Mouse (Mus musculus) brain, embryonic 14.5 days (tissue): ENCODE measurements around the gene Rasgef1b. TPM values are rescaled to one million over a fixed set of nuclear protein-coding genes. Genes with fewer than 3 reads are reported as not detected.

ENCODE experiments used
- DNase-seq: peaks from one replicate; pipeline ENCODE4 v3.0.0-alpha.2; 2011; ENCODE audit warnings: low read depth
- CTCF ChIP-seq: fragments of 200-500 bp; IDR thresholded peaks from 2 replicates; pipeline ENCODE4 v1.5.1; 2012; ENCODE audit warnings: inconsistent platforms, mild to moderate bottlenecking, moderate library complexity, borderline replicate concordance; ENCODE audit not compliant: insufficient read depth, insufficient read length; ENCODE audit errors: extremely low read depth
- POLR2A ChIP-seq: fragments of 200-500 bp; IDR thresholded peaks from 2 replicates; pipeline ENCODE4 v1.6.1; 2012; ENCODE audit warnings: mild to moderate bottlenecking, inconsistent platforms, borderline replicate concordance; ENCODE audit not compliant: poor library complexity, insufficient read depth, insufficient read length, severe bottlenecking; ENCODE audit errors: extremely low read depth
- polyA plus RNA-seq: library from polyadenylated mRNA; depleted of rRNA; stranded (reverse); fragments of >200 nt; gene quantifications from 2 replicates; pipeline ENCODE4 v1.2.3, GENCODE M21; 2012

Rasgef1b gene
- polyA plus RNA-seq, 1 experiment = 37.4 TPM

- DNase-seq = peak; percentile 72
- TF ChIP-seq POLR2A (no peak), CTCF (no peak)
Measured at GRCm38 (mm10) chr5:99694712-99695360, 34.0 kb downstream of the Rasgef1b start.

- no peak for DNase-seq
- TF ChIP-seq CTCF (no peak), POLR2A (no peak)
Measured at GRCm38 (mm10) chr5:99689909-99690308, 39.0 kb downstream of the Rasgef1b start.

GRCm38 (mm10) chr5:99687894-99688293 lies 41.0 kb downstream of the Rasgef1b start:
- peak; percentile 58 for DNase-seq
- TF ChIP-seq POLR2A (no peak), CTCF (no peak)

- DNase-seq = no peak
- TF ChIP-seq CTCF (no peak), POLR2A (no peak)
Measured at GRCm38 (mm10) chr5:99684023-99684422, 44.8 kb downstream of the Rasgef1b start.

DNA sequence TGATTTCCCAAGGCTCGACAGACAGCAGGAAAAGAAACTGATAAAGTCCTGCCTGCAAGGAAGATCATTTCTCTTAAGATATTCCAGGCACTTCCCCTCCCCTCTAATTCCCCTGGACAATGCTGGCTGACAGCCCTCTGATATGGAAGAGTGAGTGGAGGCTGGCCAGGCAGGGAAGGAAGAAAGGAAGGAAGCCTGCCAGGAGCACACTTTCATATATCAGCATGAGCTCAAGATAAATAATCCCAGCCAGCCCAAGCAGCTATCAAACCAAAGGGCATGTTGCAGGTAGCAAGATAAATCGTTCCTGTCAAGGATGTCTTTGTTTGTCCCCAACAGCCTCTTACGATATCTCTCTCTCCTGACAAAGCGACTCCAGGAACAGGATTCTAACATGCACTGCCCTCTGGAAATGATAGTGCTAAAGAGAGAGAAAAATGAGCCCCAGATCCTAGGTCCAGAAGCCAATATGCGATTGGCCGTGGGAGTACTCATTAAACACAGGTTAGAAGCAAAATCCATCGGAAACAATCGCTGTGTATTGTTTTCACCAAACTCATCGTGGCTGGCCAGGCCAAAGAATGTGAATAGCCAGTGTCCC lies 58.8 kb downstream of the Rasgef1b start:
- TF ChIP-seq CTCF (no peak), POLR2A (no peak)
- peak; percentile 58 for DNase-seq

DNA sequence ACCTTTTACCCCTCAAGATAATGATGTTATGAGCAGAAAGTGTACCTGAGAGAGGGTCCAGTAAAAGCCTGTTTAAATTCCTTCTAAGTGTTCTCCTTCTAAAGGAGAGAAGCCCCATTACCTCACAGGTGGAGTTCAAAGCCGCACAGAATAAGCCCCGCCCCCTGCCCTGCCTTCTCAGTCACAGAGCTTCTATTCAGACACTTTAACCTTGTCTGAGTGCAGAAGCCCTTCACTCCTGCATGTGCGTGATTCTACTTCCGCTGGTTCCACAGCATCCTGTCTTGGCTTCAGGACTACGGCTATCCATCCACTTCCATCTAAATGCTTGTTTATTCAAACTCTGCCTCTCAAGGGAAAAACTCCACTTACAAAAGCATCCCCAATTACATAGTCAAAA lies 72.8 kb downstream of the Rasgef1b start:
- no peak for DNase-seq

GRCm38 (mm10) chr5:99652931-99653330 lies 75.9 kb downstream of the Rasgef1b start:
- TF ChIP-seq POLR2A = no peak
- no peak for TF ChIP-seq CTCF
- no peak for DNase-seq

More for the DNA sequence above, 72.8 kb downstream of the Rasgef1b start:
- no peak for TF ChIP-seq POLR2A
- TF ChIP-seq CTCF = no peak

- TF ChIP-seq POLR2A = no peak
- TF ChIP-seq CTCF = no peak
- DNase-seq = no peak
Measured at GRCm38 (mm10) chr5:99641407-99641806, 87.5 kb downstream of the Rasgef1b start.

DNA sequence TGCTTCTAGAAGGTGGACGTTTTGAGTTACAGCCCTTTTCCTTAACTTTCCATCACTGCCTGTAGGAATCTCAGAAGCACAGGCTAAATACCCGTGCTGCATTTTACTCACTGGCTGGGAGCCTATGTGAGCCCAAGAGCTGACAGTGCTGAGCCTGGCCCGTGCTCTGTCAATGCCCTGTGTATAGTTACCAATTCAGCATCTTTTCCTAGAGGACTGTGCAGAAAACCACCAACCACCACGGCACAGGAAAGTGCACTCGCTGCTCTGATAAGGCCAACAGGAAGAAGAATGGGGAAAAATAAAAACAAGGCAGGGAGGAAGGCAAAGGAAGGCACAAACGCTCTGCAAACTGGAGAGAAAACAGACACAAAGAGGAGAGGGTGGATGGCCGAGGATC lies 92.3 kb downstream of the Rasgef1b start:
- no peak for TF ChIP-seq CTCF
- no peak for TF ChIP-seq POLR2A
- no peak for DNase-seq

GRCm38 (mm10) chr5:99634010-99634541 lies 94.8 kb downstream of the Rasgef1b start:
- DNase-seq = no peak
- TF ChIP-seq POLR2A (no peak), CTCF (peak; percentile 32; the same call in 1 of the 2 replicates)

- TF ChIP-seq POLR2A = no peak
- TF ChIP-seq CTCF = no peak
- no peak for DNase-seq
Measured at GRCm38 (mm10) chr5:99633548-99633947, 95.3 kb downstream of the Rasgef1b start.
